Mouse (Mus musculus) olfactory bulb, adult 2 months (tissue): ENCODE measurements around the gene Chrng. TPM values are rescaled to one million over a fixed set of nuclear protein-coding genes. Genes with fewer than 3 reads are reported as not detected.
A peak's percentile ranks its signal among the peaks of the same experiment; 100 is the strongest.

Experiments used
- H3K27ac ChIP-seq: fragments of 200-500 bp; 2 replicates; pipeline ENCODE4 v1.5.1; 2012; ENCODE audit warnings: low read depth, low read length; ENCODE audit not compliant: insufficient read depth
- H3K4me1 ChIP-seq: fragments of 200-500 bp; 2 replicates; pipeline ENCODE4 v1.6.1; 2012; ENCODE audit warnings: low read length; ENCODE audit not compliant: control insufficient read depth, insufficient read depth
- H3K4me3 ChIP-seq: fragments of 200-500 bp; 2 replicates; pipeline ENCODE4 v1.5.1; 2012; ENCODE audit warnings: mild to moderate bottlenecking, low read depth, low read length, moderate library complexity; ENCODE audit not compliant: insufficient read depth
- CTCF ChIP-seq: fragments of 200-500 bp; IDR thresholded peaks from 2 replicates; pipeline ENCODE4 v1.5.1; 2012; ENCODE audit warnings: low read depth, mild to moderate bottlenecking, low read length, moderate library complexity; ENCODE audit not compliant: insufficient read depth
- POLR2A ChIP-seq: fragments of 200-500 bp; IDR thresholded peaks from 2 replicates; pipeline ENCODE4 v1.6.1; 2012; ENCODE audit warnings: mild to moderate bottlenecking, low read depth, low read length, moderate library complexity; ENCODE audit not compliant: insufficient read depth
- WGBS: fragments of 180-500 bp; shearing (Covaris S2); methylation state at CpG from one replicate; pipeline ENCODE4 v1.1.7; 2018; 5-methylcytosine and 5-hydroxymethylcytosine counted together
- polyA plus RNA-seq: library from polyadenylated mRNA; stranded (reverse); fragments of >200 nt; gene quantifications from 2 replicates; pipeline ENCODE4 v1.2.4, GENCODE M21; 2012; ENCODE audit warnings: low replicate concordance; ENCODE audit not compliant: missing spikeins, insufficient read depth, insufficient read length

Chrng gene
- polyA plus RNA-seq: not detected in 2 replicates

GRCm38 (mm10) chr1:87204465-87204864, at the start of gene Chrng:
TSS of gene Chrng (plus strand) at chr1:87204657.
- 92% methylated on average over 7 of the region's 7 CpGs for WGBS
- no peak within 1 kb of the TSS for H3K27ac ChIP-seq
- H3K4me1 ChIP-seq: no peaks in the 10 kb centered on the region; the same call in 1 of the 2 replicates
- H3K4me3 ChIP-seq: no peak within 1 kb of the TSS
- TF ChIP-seq CTCF (no peak), POLR2A (no peak)

GRCm38 (mm10) chr1:87155531-87156198, 48.8 kb upstream of the Chrng start:
- Histone ChIP-seq H3K4me3 (peak overlapping the region; percentile 43), H3K4me1 (peaks cover 27% of the 10 kb centered on the region), H3K27ac (no peak overlapping the region)
- TF ChIP-seq CTCF (no peak), POLR2A (no peak)
- WGBS: under 1% methylated on average over 53 of the region's 56 CpGs

- 12% methylated on average over 12 of the region's 12 CpGs for WGBS
- Histone ChIP-seq H3K4me1 (peaks cover 27% of the 10 kb centered on the region), H3K27ac (no peak within 1 kb of the TSS), H3K4me3 (peak within 1 kb of the TSS; percentile 43)
- TF ChIP-seq POLR2A (no peak), CTCF (no peak)
Measured at GRCm38 (mm10) chr1:87156199-87156587, 48.3 kb upstream of the Chrng start, which contains the start of gene Ecel1. TSS of gene Ecel1 (minus strand) at chr1:87156521.

GRCm38 (mm10) chr1:87159396-87159795, 45.1 kb upstream of the Chrng start:
- Histone ChIP-seq H3K27ac (no peak overlapping the region), H3K4me1 (peaks cover 18% of the 10 kb centered on the region), H3K4me3 (no peak overlapping the region)
- 58% methylated on average over 3 of the region's 3 CpGs for WGBS
- TF ChIP-seq POLR2A (no peak), CTCF (no peak)

GRCm38 (mm10) chr1:87164164-87164795, 40.2 kb upstream of the Chrng start:
- Histone ChIP-seq H3K4me3 (no peak overlapping the region), H3K27ac (no peak overlapping the region), H3K4me1 (peaks cover 10% of the 10 kb centered on the region)
- TF ChIP-seq POLR2A (no peak), CTCF (no peak)
- WGBS: 32% methylated on average over 11 of the region's 11 CpGs

- TF ChIP-seq POLR2A (no peak), CTCF (no peak)
- WGBS: 19% methylated on average over 9 of the region's 9 CpGs
- Histone ChIP-seq H3K27ac (no peak overlapping the region), H3K4me1 (peaks cover 10% of the 10 kb centered on the region), H3K4me3 (no peak overlapping the region)
Measured at GRCm38 (mm10) chr1:87164796-87165184, 39.7 kb upstream of the Chrng start.

GRCm38 (mm10) chr1:87170458-87170857, 34.0 kb upstream of the Chrng start:
- WGBS: 19% methylated on average over 19 of the region's 19 CpGs
- H3K4me3 ChIP-seq: no peak overlapping the region
- TF ChIP-seq POLR2A: no peak
- no peak for TF ChIP-seq CTCF
- H3K27ac ChIP-seq: no peak overlapping the region
- peaks cover 19% of the 10 kb centered on the region for H3K4me1 ChIP-seq

GRCm38 (mm10) chr1:87171312-87171711, 33.1 kb upstream of the Chrng start:
- no peak for TF ChIP-seq POLR2A
- TF ChIP-seq CTCF: no peak
- H3K27ac ChIP-seq: no peak overlapping the region
- 93% methylated on average over 1 of the region's 1 CpGs for WGBS
- H3K4me3 ChIP-seq: no peak overlapping the region
- peaks cover 27% of the 10 kb centered on the region for H3K4me1 ChIP-seq

- TF ChIP-seq POLR2A (no peak), CTCF (no peak)
- 71% methylated on average over 9 of the region's 9 CpGs for WGBS
- peaks cover 32% of the 10 kb centered on the region for H3K4me1 ChIP-seq
- H3K27ac ChIP-seq: no peak overlapping the region
- H3K4me3 ChIP-seq: no peak overlapping the region
Measured at GRCm38 (mm10) chr1:87172316-87172715, 32.1 kb upstream of the Chrng start.
